Mouse (Mus musculus) midbrain, embryonic 14.5 days (tissue): Measurements from ENCODE around the gene Thumpd2. TPM values are rescaled to one million over a fixed set of nuclear protein-coding genes. Genes with fewer than 3 reads are reported as not detected.
A peak's percentile ranks its signal among the peaks of the same experiment; 100 is the strongest.

Experiments
- ATAC-seq: fragments of 200-750 bp; cut with Nextera tagmentation; 2 replicates; pipeline ENCODE4 v1.8.0; 2017; ENCODE audit warnings: moderate number of reproducible peaks, moderate library complexity; ENCODE audit not compliant: low FRiP score, low TSS enrichment
- DNase-seq: peaks from one replicate; pipeline ENCODE4 v3.0.0-alpha.2; 2015
- H3K27ac ChIP-seq: fragments of 300-500 bp; sonication (generic); replicated peaks from 2 replicates; pipeline ENCODE4 v1.5.1; 2014; ENCODE audit warnings: mild to moderate bottlenecking, low read depth, low read length, moderate library complexity
- H3K27me3 ChIP-seq: fragments of 300-500 bp; sonication (generic); 2 replicates; pipeline ENCODE4 v1.6.1; 2014; ENCODE audit warnings: low read length, control low read depth, mixed read lengths; ENCODE audit not compliant: control insufficient read depth, insufficient read depth
- H3K36me3 ChIP-seq: fragments of 300-500 bp; sonication (generic); 2 replicates; pipeline ENCODE4 v1.6.1; 2014; ENCODE audit warnings: low read length, control low read depth; ENCODE audit not compliant: control insufficient read depth, insufficient read depth
- H3K4me1 ChIP-seq: fragments of 300-500 bp; sonication (generic); 2 replicates; pipeline ENCODE4 v1.6.1; 2014; ENCODE audit warnings: mild to moderate bottlenecking, antibody characterized with exemption, low read length, control low read depth; ENCODE audit not compliant: control insufficient read depth, insufficient read depth
- H3K4me2 ChIP-seq: fragments of 300-500 bp; sonication (generic); 2 replicates; pipeline ENCODE4 v1.6.1; 2014; ENCODE audit warnings: mild to moderate bottlenecking, low read length, moderate library complexity
- H3K4me3 ChIP-seq: fragments of 300-500 bp; sonication (generic); replicated peaks from 2 replicates; pipeline ENCODE4 v1.5.1; 2014; ENCODE audit warnings: low read depth, low read length
- H3K9ac ChIP-seq: fragments of 300-500 bp; sonication (generic); replicated peaks from 2 replicates; pipeline ENCODE4 v1.6.1; 2014; ENCODE audit warnings: mild to moderate bottlenecking, low read length, moderate library complexity
- H3K9me3 ChIP-seq: fragments of 300-500 bp; sonication (generic); 2 replicates; pipeline ENCODE4 v1.6.1; 2016; ENCODE audit warnings: low read length, control low read depth, mixed read lengths; ENCODE audit not compliant: control insufficient read depth
- WGBS: fragments of 180-500 bp; shearing (Covaris S2); extraction: QIAGEN DNeasy Blood & Tissue Kit; methylation state at CpG from one replicate; pipeline ENCODE4 v1.1.7; 2014; 5-methylcytosine and 5-hydroxymethylcytosine counted together
- polyA plus RNA-seq: library from polyadenylated mRNA; unstranded; fragments of >200 nt; fragmentation: Nextera tagmentation; extraction: Ambion mirVana; gene quantifications from 2 replicates; pipeline ENCODE4 v1.2.1, GENCODE M21; 2014

Thumpd2 gene
- polyA plus RNA-seq, 1 experiment from 2014 or later: 9.1 TPM

DNA sequence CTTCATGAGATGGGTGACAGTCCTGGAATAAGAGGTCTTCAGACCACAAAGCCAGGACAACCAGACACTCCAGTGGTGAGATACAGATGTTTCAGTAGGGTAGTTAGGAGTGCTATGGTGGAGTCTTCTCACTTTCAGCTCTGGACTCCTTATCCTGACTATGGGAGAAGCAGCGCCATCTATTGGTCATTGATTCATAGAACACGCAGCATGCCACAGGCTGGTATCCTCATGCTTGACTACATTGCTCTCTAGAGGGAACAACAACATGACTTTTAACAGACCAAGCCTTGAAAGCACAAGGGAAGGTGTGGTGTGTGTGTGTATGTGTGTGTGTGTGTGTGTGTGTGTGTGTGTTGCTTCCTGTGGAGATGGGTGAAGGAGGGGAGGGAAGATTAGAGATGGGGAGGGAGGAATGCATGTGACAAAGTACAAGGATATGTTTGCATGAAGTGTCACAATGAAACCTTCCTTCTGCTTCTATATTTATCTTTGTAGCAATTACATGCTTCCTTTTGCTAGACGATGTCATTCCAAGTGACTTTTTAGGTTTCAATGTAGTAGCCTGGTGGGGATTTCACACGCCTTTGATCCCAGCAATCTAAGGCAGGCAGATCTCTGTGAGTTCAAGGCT is 49.0 kb downstream of the Thumpd2 start:
- Histone ChIP-seq H3K36me3 (no peaks in the 10 kb centered on the region), H3K4me2 (no peak overlapping the region), H3K4me1 (peaks cover 9% of the 10 kb centered on the region; the same call in 1 of the 2 replicates), H3K27ac (no peak overlapping the region), H3K27me3 (no peaks in the 10 kb centered on the region), H3K4me3 (no peak overlapping the region), H3K9me3 (no peaks in the 10 kb centered on the region), H3K9ac (no peak overlapping the region)
- peak; percentile 87 for DNase-seq
- no peak for ATAC-seq
- WGBS: 55% methylated on average over 4 of the region's 4 CpGs

DNA sequence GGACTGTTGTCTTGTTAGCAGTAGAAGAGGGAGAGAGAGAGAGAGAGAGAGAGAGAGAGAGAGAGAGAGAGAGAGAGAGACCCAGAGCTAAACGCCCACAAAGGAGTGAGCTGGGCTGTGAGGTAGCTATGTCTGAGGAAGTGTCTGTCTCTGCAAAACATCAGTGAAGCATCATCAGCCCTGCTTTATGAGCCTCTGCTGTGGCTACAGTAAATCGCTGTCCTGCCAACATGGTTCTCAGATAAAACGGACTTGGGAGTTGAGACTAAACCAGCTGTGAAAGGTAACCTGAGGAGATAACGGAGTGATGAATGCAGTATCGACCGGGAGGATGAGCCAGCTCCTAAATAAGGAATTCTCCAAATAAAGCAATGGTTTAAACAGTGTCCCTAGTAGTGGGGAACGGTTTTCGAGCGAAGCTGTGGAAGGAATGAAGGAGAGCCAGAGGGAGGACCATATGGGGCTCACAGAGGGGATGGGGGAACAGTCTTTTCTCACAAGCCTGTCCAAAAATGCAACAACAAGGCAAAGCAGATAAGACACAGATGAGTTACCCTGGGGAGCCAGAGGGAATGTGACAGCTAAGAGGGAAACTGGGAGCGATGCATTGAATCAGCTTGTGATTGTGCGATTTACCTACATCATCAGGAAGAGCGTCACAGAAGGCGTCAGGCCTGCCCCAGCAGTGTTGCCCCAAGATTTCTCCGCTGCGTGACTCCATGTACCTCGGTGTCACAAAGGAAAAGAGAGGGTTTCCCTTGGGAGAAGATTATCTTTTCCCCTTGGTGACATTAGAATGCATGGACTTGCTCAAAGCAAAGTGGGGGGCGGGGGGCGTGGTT is 53.8 kb downstream of the Thumpd2 start:
- 69% methylated on average over 18 of the region's 18 CpGs for WGBS
- Histone ChIP-seq H3K4me1 (peaks cover 19% of the 10 kb centered on the region; the same call in 1 of the 2 replicates), H3K27ac (peak overlapping the region; percentile 42), H3K4me3 (no peak overlapping the region), H3K4me2 (no peak overlapping the region), H3K27me3 (no peaks in the 10 kb centered on the region), H3K9ac (no peak overlapping the region), H3K9me3 (no peaks in the 10 kb centered on the region), H3K36me3 (no peaks in the 10 kb centered on the region)
- DNase-seq: peak; percentile 38
- ATAC-seq: no peak

DNA sequence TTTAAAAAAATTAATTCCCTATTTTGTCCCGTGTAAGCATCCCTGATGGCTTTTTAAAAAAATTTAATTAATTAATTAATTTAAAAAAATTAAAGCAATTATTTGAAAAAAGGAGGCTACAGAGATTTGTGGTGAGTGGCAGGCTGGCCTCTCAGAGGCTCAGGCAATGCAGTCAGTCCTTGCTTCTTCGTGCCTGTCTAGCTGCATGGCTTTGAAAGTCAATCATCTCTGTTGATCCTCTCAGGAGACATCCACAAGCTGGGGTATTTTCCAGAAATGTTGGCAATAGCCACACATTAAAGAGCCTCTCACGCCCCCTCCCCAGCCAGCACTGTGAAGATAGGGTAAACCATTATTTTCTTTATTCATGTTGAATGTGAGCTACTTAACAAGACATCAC is 54.7 kb downstream of the Thumpd2 start:
- ATAC-seq (no peak), DNase-seq (peak; percentile 47)
- H3K36me3 ChIP-seq: no peaks in the 10 kb centered on the region
- H3K9ac ChIP-seq: no peak overlapping the region
- H3K27me3 ChIP-seq: no peaks in the 10 kb centered on the region
- H3K9me3 ChIP-seq: no peaks in the 10 kb centered on the region
- WGBS: 32% methylated on average over 3 of the region's 3 CpGs
- H3K4me3 ChIP-seq: no peak overlapping the region
- peaks cover 19% of the 10 kb centered on the region for H3K4me1 ChIP-seq
- H3K4me2 ChIP-seq: no peak overlapping the region
- H3K27ac ChIP-seq: no peak overlapping the region

DNA sequence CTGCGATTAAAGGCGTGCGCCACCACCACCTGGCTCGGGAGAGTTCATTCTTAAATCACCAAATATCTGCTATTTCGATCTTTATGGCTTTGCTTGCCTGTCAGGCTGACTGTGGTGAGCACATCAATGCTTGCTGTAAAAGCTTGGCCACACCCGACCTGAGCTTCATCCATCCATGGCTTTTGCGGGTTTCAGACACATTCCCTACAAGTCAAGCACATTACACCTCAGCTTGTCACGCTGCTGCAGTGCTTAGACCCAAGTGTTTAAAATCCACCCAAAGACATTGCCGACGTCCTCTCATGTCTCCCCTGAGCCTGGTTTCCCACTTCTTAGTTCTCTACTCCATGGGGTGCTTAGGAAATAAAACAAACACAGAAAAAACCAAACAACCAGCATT is 55.8 kb downstream of the Thumpd2 start:
- DNase-seq: no peak
- no peaks in the 10 kb centered on the region for H3K9me3 ChIP-seq
- H3K4me3 ChIP-seq: no peak overlapping the region
- H3K27ac ChIP-seq: no peak overlapping the region
- WGBS: 92% methylated on average over 10 of the region's 10 CpGs
- no peak overlapping the region for H3K4me2 ChIP-seq
- H3K27me3 ChIP-seq: no peaks in the 10 kb centered on the region
- H3K36me3 ChIP-seq: no peaks in the 10 kb centered on the region
- peaks cover 19% of the 10 kb centered on the region for H3K4me1 ChIP-seq
- ATAC-seq: no peak
- no peak overlapping the region for H3K9ac ChIP-seq

DNA sequence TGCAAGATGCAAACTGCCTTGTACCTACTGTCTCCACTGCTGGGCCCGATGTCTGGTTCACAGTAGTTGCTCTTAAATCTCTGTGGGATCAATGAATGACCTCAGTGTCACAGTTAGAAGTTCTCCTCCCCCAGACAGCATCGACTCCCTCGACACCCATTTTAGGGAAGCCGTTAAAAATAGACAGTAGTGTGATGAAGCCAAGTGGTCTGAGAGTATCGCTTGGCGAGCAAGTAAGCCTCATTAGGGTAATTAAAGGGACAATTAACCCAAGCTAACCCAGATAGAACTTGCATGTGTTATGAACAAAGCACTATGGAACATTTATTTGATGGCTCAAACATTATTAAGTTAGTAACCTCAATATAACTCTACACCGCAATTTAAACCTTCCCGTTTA is 59.6 kb downstream of the Thumpd2 start:
- ATAC-seq (no peak), DNase-seq (no peak)
- 73% methylated on average over 8 of the region's 8 CpGs for WGBS
- H3K9me3 ChIP-seq: no peaks in the 10 kb centered on the region
- H3K27me3 ChIP-seq: no peaks in the 10 kb centered on the region
- H3K9ac ChIP-seq: no peak overlapping the region
- H3K4me3 ChIP-seq: no peak overlapping the region
- no peak overlapping the region for H3K4me2 ChIP-seq
- no peak overlapping the region for H3K27ac ChIP-seq
- no peaks in the 10 kb centered on the region for H3K36me3 ChIP-seq
- H3K4me1 ChIP-seq: peaks cover 7% of the 10 kb centered on the region

DNA sequence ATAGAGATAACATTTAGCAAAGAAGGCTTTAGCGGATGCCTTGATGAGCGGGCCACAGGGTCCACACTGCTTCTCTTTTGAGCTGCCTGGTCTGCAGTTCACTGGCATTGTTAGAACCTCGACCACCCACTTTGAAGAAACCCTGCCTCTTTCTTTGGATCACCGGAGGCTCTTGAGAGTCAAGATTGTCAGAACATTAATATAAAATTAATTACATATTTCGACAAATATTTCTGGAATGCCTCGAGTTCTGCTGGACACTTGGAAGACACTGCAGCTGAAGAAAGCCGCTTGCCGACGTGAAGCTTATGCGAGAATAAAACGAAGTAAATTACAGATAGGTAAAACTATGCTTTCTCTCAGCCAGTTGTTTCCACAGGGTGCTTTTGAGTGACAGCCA is 60.4 kb downstream of the Thumpd2 start:
- no peak for ATAC-seq
- no peak overlapping the region for H3K9ac ChIP-seq
- no peaks in the 10 kb centered on the region for H3K36me3 ChIP-seq
- H3K4me3 ChIP-seq: no peak overlapping the region
- DNase-seq: no peak
- no peaks in the 10 kb centered on the region for H3K9me3 ChIP-seq
- H3K27me3 ChIP-seq: no peaks in the 10 kb centered on the region
- peaks cover under 1% of the 10 kb centered on the region for H3K4me1 ChIP-seq
- no peak overlapping the region for H3K27ac ChIP-seq
- no peak overlapping the region for H3K4me2 ChIP-seq
- 80% methylated on average over 11 of the region's 11 CpGs for WGBS

DNA sequence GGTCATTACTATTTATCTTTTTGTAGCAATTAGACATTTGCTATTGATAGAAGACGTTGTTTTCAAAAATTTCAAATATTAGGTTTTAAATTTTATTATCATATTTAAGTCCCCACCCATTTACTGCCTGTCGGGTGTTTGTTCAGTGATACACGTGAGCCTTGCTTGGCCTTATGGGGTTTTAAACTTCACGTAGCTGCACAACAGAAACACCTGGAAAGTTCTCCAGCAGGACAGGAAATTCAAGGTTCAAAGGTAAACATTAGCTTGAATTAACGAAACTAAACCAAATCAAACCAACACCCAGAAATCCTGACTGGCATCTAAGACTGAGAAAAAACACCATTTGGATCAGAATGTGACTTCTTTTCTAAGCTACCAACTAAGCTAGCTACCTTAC is 62.8 kb downstream of the Thumpd2 start:
- H3K36me3 ChIP-seq: no peaks in the 10 kb centered on the region
- H3K27ac ChIP-seq: no peak overlapping the region
- H3K9ac ChIP-seq: no peak overlapping the region
- no peak overlapping the region for H3K4me3 ChIP-seq
- DNase-seq (no peak), ATAC-seq (no peak)
- no peaks in the 10 kb centered on the region for H3K9me3 ChIP-seq
- 90% methylated on average over 5 of the region's 5 CpGs for WGBS
- H3K27me3 ChIP-seq: no peaks in the 10 kb centered on the region
- no peak overlapping the region for H3K4me2 ChIP-seq
- H3K4me1 ChIP-seq: peaks cover 9% of the 10 kb centered on the region

DNA sequence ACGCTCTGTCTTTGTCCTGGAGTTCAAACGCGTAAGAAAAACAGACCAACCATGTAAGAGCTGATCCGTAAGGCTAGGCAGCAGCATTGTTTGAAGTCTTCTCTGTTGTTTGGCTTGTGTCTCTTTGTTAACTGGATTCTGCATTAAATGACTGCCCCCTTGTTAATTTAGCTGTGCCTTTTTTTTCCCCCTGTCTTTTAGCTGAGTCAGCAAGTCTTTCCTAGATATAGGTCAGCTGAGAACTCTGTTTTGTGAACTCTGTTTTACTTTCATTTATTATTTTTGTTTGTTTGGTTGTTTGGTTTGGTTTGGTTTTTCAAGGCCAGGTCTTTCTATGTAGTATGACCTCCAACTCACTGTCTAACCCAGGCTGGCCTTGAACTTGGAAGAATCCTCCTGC is 63.2 kb downstream of the Thumpd2 start:
- DNase-seq: no peak
- Histone ChIP-seq H3K27me3 (no peaks in the 10 kb centered on the region), H3K27ac (no peak overlapping the region), H3K36me3 (no peaks in the 10 kb centered on the region), H3K9me3 (no peaks in the 10 kb centered on the region), H3K4me2 (no peak overlapping the region), H3K9ac (no peak overlapping the region), H3K4me1 (peaks cover 9% of the 10 kb centered on the region), H3K4me3 (no peak overlapping the region)
- WGBS: 39% methylated on average over 4 of the region's 4 CpGs
- no peak for ATAC-seq

DNA sequence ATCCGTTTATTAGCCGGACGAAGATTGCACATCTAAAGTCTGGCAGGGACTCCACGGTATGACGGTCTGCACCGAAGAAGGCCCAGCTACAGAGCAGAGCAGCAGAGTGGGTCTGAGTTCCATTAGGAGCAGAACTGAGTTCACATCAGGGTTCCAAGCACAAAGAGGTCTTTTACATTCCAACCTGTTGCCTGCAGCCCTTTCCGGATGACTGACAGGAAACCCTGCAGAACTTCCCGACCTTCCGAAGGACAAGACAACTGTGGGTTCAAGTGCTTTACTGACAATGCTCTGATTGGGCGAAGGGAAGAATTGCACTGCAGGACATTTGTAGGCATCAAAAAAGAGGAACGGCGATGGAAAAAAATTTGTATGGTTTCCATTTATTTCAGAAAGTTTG is 63.9 kb downstream of the Thumpd2 start:
- Histone ChIP-seq H3K27ac (no peak overlapping the region), H3K36me3 (no peaks in the 10 kb centered on the region), H3K27me3 (no peaks in the 10 kb centered on the region), H3K4me2 (no peak overlapping the region), H3K9me3 (no peaks in the 10 kb centered on the region), H3K4me1 (peaks cover 9% of the 10 kb centered on the region), H3K4me3 (no peak overlapping the region), H3K9ac (no peak overlapping the region)
- no peak for DNase-seq
- WGBS: 68% methylated on average over 12 of the region's 12 CpGs
- no peak for ATAC-seq
